Mouse (Mus musculus) neural tube, embryonic 13.5 days (tissue): ENCODE measurements around the gene Gstm7. TPM values are rescaled to one million over a fixed set of nuclear protein-coding genes. Genes with fewer than 3 reads are reported as not detected.
"Not testable (repeated sequence)": the region's sequence is repeated elsewhere in the genome, so short reads cannot be mapped to it uniquely, and the experiment has no call there.

Experiments used
- ATAC-seq: fragments of 200-750 bp; cut with Nextera tagmentation; 2 replicates; pipeline ENCODE4 v1.8.0; 2017; ENCODE audit warnings: low read depth, mild to moderate bottlenecking, moderate TSS enrichment, moderate library complexity
- H3K27ac ChIP-seq: fragments of 300-500 bp; sonication (generic); replicated peaks from 2 replicates; pipeline ENCODE4 v1.5.1; 2015; ENCODE audit warnings: moderate library complexity, mild to moderate bottlenecking, inconsistent platforms
- H3K27me3 ChIP-seq: fragments of 300-500 bp; sonication (generic); 2 replicates; pipeline ENCODE4 v1.6.1; 2015; ENCODE audit warnings: mild to moderate bottlenecking, inconsistent platforms
- H3K36me3 ChIP-seq: fragments of 300-500 bp; sonication (generic); 2 replicates; pipeline ENCODE4 v1.6.1; 2015; ENCODE audit warnings: mild to moderate bottlenecking, inconsistent platforms
- H3K4me1 ChIP-seq: fragments of 300-500 bp; sonication (generic); replicated peaks from 2 replicates; pipeline ENCODE4 v1.6.1; 2015; ENCODE audit warnings: inconsistent platforms
- H3K4me2 ChIP-seq: fragments of 300-500 bp; sonication (generic); 2 replicates; pipeline ENCODE4 v1.6.1; 2015; ENCODE audit warnings: inconsistent platforms, mild to moderate bottlenecking, moderate library complexity
- H3K4me3 ChIP-seq: fragments of 300-500 bp; sonication (generic); 2 replicates; pipeline ENCODE4 v1.5.1; 2015; ENCODE audit warnings: mild to moderate bottlenecking, inconsistent platforms
- H3K9ac ChIP-seq: fragments of 300-500 bp; sonication (generic); 2 replicates; pipeline ENCODE4 v1.6.1; 2015; ENCODE audit warnings: moderate library complexity, mild to moderate bottlenecking, inconsistent platforms
- H3K9me3 ChIP-seq: fragments of 300-500 bp; sonication (generic); 2 replicates; pipeline ENCODE4 v1.6.1; 2016; ENCODE audit warnings: inconsistent platforms
- WGBS: fragments of 180-500 bp; shearing (Covaris S2); methylation state at CpG from one replicate; pipeline ENCODE4 v1.1.7; 2015; 5-methylcytosine and 5-hydroxymethylcytosine counted together
- polyA plus RNA-seq: library from polyadenylated mRNA; unstranded; fragments of >200 nt; fragmentation: Nextera tagmentation; extraction: Ambion mirVana; gene quantifications from 2 replicates; pipeline ENCODE4 v1.2.1, GENCODE M21; 2015

The Gstm7 gene
- polyA plus RNA-seq, 1 experiment from 2014 or later = 102 TPM

- no peaks in the 10 kb centered on the region for H3K36me3 ChIP-seq
- H3K27ac ChIP-seq = 0 out of 2 replicates have a peak overlapping the region, but pooled peaks have one; percentile 18
- no peak overlapping the region for H3K4me3 ChIP-seq
- H3K9ac ChIP-seq = no peak overlapping the region
- H3K9me3 ChIP-seq = no peaks in the 10 kb centered on the region
- no peaks in the 10 kb centered on the region for H3K27me3 ChIP-seq
- H3K4me2 ChIP-seq = no peak overlapping the region
- 82% methylated on average over 5 of the region's 5 CpGs for WGBS
- H3K4me1 ChIP-seq = no peaks in the 10 kb centered on the region
- peak; percentile 50; the same call in 1 of the 2 replicates for ATAC-seq
These were observed 22.3 kb upstream of the Gstm7 start for GRCm38 (mm10) chr3:107953906-107954305.

DNA sequence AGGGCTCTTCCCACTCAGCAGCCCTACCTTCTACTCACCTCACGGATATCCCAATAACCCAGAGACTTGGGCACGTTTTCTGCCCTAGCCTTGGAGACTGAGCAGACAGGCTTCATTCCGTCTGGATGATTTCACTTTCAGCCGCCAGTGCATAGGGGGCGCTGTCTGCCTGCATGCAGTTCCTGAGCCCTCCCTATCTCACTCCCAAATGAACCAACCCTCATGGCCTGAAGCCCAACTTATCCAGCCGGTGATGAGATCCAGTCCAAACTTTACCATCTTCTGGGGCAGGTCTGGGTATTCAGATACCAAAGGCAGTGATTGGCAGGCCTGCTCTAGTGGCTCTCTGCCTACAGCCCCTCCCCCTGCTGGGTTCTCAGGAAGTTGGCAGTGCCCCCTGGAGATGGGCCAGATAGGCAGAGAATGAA is 21.7 kb upstream of the Gstm7 start:
- H3K27me3 ChIP-seq = no peaks in the 10 kb centered on the region
- WGBS = 31% methylated on average over 6 of the region's 6 CpGs
- peak; percentile 74 for ATAC-seq

DNA sequence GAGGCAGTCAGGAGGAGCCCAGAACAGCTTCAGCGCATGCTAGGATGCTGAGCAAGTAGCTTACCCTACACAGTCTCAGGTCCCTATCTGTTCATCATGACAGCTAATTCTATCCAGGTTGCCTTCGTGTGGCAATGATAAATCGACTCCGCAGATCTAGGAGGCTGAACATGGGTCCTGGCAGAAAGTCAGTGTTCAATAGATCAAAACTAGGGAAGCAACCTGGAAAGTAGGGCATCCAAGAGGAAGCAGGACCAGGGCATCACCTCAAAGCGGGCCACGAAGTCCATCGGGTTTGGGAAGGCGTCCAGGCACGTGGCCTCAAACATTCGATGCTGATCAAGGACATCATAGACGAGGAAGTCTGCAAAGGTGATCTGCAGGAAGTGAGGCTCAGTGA is 18.9 kb upstream of the Gstm7 start:
- H3K36me3 ChIP-seq = no peaks in the 10 kb centered on the region
- no peaks in the 10 kb centered on the region for H3K4me1 ChIP-seq
- WGBS = 87% methylated on average over 11 of the region's 11 CpGs
- no peaks in the 10 kb centered on the region for H3K9me3 ChIP-seq
- no peak overlapping the region for H3K4me3 ChIP-seq
- H3K27me3 ChIP-seq = no peaks in the 10 kb centered on the region
- no peak for ATAC-seq
- H3K4me2 ChIP-seq = no peak overlapping the region
- no peak overlapping the region for H3K27ac ChIP-seq
- no peak overlapping the region for H3K9ac ChIP-seq

More for the DNA sequence above, 21.7 kb upstream of the Gstm7 start:
- Histone ChIP-seq H3K4me3 (no peak overlapping the region), H3K27ac (no peak overlapping the region), H3K4me1 (no peaks in the 10 kb centered on the region), H3K9ac (no peak overlapping the region), H3K4me2 (no peak overlapping the region), H3K9me3 (no peaks in the 10 kb centered on the region), H3K36me3 (no peaks in the 10 kb centered on the region)

DNA sequence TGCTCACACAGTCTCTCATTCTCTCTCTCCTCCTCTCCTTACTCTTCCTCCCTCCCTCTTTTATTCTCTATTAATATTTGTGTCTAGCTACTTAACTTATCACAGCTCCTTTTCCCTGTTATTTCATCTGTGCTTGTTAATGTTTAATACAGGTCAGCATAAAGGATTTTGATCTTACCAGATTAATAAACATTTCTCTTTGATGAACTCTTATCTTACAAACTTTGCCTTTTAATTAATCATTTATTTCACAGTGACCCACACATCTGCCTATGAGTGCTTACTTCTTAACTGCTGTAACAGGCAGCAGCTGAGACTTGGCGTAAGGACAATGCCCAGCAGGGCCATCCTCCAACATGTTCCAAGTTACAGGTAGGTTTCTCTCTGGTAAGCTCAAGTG is 17.8 kb upstream of the Gstm7 start:
- ATAC-seq, H3K9ac ChIP-seq, H3K9me3 ChIP-seq, H3K4me2 ChIP-seq, H3K4me3 ChIP-seq, H3K27ac ChIP-seq, H3K27me3 ChIP-seq, H3K36me3 ChIP-seq, H3K4me1 ChIP-seq: not testable (repeated sequence)
- WGBS = 96% methylated on average over 1 of the region's 1 CpGs

DNA sequence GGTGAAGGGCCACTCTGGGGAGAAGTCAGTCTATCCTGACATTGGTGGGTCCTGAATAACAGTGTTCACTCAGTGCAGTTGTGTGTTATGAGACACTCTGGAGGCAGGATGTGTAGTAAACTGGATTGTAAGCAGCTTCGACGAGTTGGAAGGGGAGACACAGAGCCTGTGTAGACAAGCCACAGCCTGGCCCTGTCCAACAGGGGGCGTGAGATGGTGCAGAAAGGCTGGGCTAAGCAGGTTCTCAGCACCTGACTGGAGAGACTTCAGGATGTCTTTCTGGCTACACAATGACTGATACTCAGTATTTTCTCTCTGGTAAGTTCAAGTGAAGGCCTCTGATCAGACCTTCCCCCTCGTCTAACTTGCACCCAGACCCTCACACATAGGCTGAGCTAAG is 14.1 kb upstream of the Gstm7 start:
- Histone ChIP-seq H3K9me3 (no peaks in the 10 kb centered on the region), H3K36me3 (no peaks in the 10 kb centered on the region), H3K27ac (no peak overlapping the region), H3K9ac (no peak overlapping the region), H3K4me3 (no peak overlapping the region), H3K4me1 (peaks cover 21% of the 10 kb centered on the region), H3K4me2 (no peak overlapping the region), H3K27me3 (no peaks in the 10 kb centered on the region)
- no peak for ATAC-seq
- WGBS = 66% methylated on average over 4 of the region's 4 CpGs

GRCm38 (mm10) chr3:107943239-107943990 is 11.8 kb upstream of the Gstm7 start, which contains the start of gene Gstm6:
Gene Gstm6 (minus strand): TSS chr3:107943749.
- H3K9ac ChIP-seq = no peak within 1 kb of the TSS

GRCm38 (mm10) chr3:107941261-107941660 is 9.6 kb upstream of the Gstm7 start:
- Histone ChIP-seq H3K4me3 (no peak overlapping the region), H3K9me3 (no peaks in the 10 kb centered on the region), H3K36me3 (no peaks in the 10 kb centered on the region), H3K27ac (no peak overlapping the region), H3K27me3 (no peaks in the 10 kb centered on the region), H3K4me1 (peaks cover 33% of the 10 kb centered on the region), H3K9ac (no peak overlapping the region), H3K4me2 (no peak overlapping the region)
- 62% methylated on average over 4 of the region's 4 CpGs for WGBS
- no peak for ATAC-seq

More at GRCm38 (mm10) chr3:107943239-107943990, 11.8 kb upstream of the Gstm7 start, which contains the start of gene Gstm6:
- Histone ChIP-seq H3K4me3 (peak within 1 kb of the TSS; percentile 27), H3K27me3 (no peaks in the 10 kb centered on the region), H3K9me3 (no peaks in the 10 kb centered on the region), H3K4me2 (peak within 1 kb of the TSS; percentile 52), H3K36me3 (no peaks in the 10 kb centered on the region), H3K4me1 (peaks cover 33% of the 10 kb centered on the region), H3K27ac (no peak within 1 kb of the TSS)
- 18% methylated on average over 20 of the region's 20 CpGs for WGBS
- peak; percentile 77 for ATAC-seq

DNA sequence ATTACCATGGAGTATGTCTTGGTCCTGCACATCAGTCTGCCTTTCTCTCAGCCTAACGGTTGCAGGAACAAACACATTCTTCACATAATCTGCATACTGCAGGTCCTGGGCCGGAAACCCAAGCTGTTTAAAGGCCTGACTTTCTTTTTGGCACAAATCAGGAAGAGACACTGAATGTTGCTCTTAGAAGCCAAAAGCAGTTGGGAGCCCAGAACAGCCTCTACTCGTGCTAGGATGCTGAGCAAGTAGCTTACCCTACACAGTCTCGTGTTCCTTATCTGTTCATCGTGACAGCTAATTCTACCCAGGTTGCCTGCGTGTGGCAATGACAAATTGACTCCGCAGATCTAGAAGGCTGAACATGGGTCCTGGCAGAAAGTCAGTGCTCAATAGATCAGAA is 8.9 kb upstream of the Gstm7 start:
- Histone ChIP-seq H3K4me2 (no peak overlapping the region), H3K27me3 (no peaks in the 10 kb centered on the region), H3K4me1 (peaks cover 33% of the 10 kb centered on the region), H3K4me3 (no peak overlapping the region), H3K27ac (no peak overlapping the region), H3K36me3 (no peaks in the 10 kb centered on the region), H3K9me3 (no peaks in the 10 kb centered on the region), H3K9ac (no peak overlapping the region)
- WGBS = 80% methylated on average over 7 of the region's 7 CpGs
- no peak for ATAC-seq

- H3K36me3 ChIP-seq = no peaks in the 10 kb centered on the region
- no peak overlapping the region for H3K4me3 ChIP-seq
- H3K27ac ChIP-seq = no peak overlapping the region
- no peak for ATAC-seq
- H3K9ac ChIP-seq = no peak overlapping the region
- H3K4me2 ChIP-seq = no peak overlapping the region
- 66% methylated on average over 4 of the region's 4 CpGs for WGBS
- H3K9me3 ChIP-seq = no peaks in the 10 kb centered on the region
- H3K27me3 ChIP-seq = no peaks in the 10 kb centered on the region; the same call in 1 of the 2 replicates
- peaks cover 33% of the 10 kb centered on the region for H3K4me1 ChIP-seq
These were observed 8.2 kb upstream of the Gstm7 start for GRCm38 (mm10) chr3:107939830-107940229.

DNA sequence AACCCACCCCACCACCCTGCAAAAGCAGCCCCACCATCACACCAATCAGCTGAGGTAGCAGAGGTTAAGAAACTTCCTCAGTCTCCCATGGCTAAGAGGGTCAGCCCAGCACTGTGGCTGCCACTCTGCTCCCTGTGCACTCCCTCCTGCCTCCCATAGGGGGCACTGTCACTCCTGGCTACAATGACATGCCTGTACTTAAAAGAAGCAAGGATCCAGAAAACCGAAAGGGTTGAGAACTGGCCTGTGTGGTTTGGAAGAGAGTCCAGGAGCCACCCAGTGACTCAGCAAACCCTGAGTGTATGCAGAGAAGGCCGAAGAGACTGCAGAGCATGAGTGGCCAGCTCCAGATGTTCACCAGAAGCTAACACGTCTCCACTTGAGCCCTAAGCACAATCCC is 7.8 kb upstream of the Gstm7 start:
- Histone ChIP-seq H3K9me3 (no peaks in the 10 kb centered on the region), H3K36me3 (no peaks in the 10 kb centered on the region), H3K4me2 (no peak overlapping the region), H3K4me3 (no peak overlapping the region), H3K9ac (no peak overlapping the region), H3K27me3 (no peaks in the 10 kb centered on the region; the same call in 1 of the 2 replicates), H3K27ac (no peak overlapping the region), H3K4me1 (peaks cover 33% of the 10 kb centered on the region)
- WGBS = 50% methylated on average over 3 of the region's 3 CpGs
- no peak for ATAC-seq

DNA sequence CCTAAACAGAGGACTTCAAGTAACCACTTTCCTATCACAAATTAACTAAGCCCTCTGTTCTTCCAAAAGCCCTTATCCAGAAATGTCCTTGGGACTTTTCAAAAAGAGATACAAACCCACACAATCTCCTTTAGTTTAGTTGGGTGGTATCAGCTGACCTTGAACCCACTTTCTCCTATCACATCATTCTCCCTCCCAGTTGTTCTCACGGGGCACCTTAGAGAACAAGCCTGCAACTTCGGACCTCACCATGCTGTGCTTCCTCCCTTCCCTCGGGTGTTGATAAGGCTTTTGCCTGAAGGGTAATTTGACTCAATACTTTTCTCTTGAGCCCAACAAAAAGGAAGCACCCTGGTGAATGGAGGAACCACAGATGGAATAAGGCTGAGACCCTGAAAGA is 4.3 kb upstream of the Gstm7 start:
- Histone ChIP-seq H3K27ac (no peak overlapping the region), H3K9ac (no peak overlapping the region), H3K36me3 (no peaks in the 10 kb centered on the region), H3K4me1 (peaks cover 26% of the 10 kb centered on the region), H3K4me3 (no peak overlapping the region), H3K27me3 (no peaks in the 10 kb centered on the region; the same call in 1 of the 2 replicates), H3K9me3 (no peaks in the 10 kb centered on the region), H3K4me2 (no peak overlapping the region)
- WGBS = 53% methylated on average over 3 of the region's 3 CpGs
- no peak for ATAC-seq

DNA sequence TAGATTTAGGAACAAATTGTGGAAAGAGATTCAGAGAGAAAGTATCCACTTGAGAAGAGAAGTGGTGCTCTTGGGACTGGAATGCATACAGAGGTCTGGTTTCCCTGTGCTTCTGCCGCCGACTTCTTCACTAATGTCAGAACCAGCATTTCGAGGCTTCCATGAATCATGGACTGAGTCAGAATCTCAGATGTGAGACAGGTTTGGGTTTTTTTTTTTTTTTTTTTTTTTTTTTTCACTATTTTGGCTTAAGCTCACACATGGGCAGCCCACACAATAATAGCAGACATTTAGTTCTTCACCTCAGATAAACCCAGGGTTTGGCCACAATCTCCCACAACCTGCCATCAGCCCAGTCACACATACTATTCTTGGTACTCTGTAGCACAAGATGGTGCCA is 3.7 kb upstream of the Gstm7 start:
- H3K4me2 ChIP-seq = no peak overlapping the region
- H3K4me1 ChIP-seq = peaks cover 28% of the 10 kb centered on the region
- ATAC-seq = no peak
- WGBS = 85% methylated on average over 3 of the region's 3 CpGs
- H3K27me3 ChIP-seq = no peaks in the 10 kb centered on the region; the same call in 1 of the 2 replicates
- no peak overlapping the region for H3K27ac ChIP-seq
- no peak overlapping the region for H3K4me3 ChIP-seq
- H3K9me3 ChIP-seq = no peaks in the 10 kb centered on the region
- H3K36me3 ChIP-seq = no peaks in the 10 kb centered on the region
- H3K9ac ChIP-seq = no peak overlapping the region

- WGBS = 66% methylated on average over 6 of the region's 6 CpGs
- Histone ChIP-seq H3K4me2 (no peak overlapping the region), H3K4me3 (no peak overlapping the region), H3K27me3 (no peaks in the 10 kb centered on the region; the same call in 1 of the 2 replicates), H3K27ac (no peak overlapping the region), H3K9ac (no peak overlapping the region), H3K9me3 (no peaks in the 10 kb centered on the region), H3K36me3 (no peaks in the 10 kb centered on the region), H3K4me1 (peaks cover 46% of the 10 kb centered on the region)
- no peak for ATAC-seq
These were observed 511 bp upstream of the Gstm7 start for GRCm38 (mm10) chr3:107932128-107932527.
